Mouse (Mus musculus): ENCODE measurements around the gene Mfsd1.

Mfsd1 gene

DNA sequence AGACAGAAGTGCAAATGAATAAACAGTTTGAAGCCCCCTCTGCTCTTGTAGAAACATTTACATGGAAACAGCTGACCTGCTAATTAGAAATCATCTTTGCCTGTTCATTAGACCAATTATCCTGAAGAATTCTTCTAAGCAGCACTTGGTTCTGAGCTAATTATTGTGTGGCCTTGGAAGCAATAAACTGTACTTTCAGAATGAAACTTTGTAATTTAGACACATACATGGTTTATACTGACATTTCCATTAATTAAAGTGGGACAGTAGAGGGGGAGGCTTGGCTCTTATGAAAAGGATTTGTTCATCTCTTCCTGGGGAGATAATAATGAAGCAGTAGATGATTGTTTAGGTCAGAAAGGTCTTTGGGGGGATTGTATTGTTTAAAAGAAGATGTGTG is 35.7 kb downstream of the Mfsd1 start:
- no peak for DNase-seq (ENCODE audit: inconsistent age in 2 of 2, low spot score in 1 of 2)

DNA sequence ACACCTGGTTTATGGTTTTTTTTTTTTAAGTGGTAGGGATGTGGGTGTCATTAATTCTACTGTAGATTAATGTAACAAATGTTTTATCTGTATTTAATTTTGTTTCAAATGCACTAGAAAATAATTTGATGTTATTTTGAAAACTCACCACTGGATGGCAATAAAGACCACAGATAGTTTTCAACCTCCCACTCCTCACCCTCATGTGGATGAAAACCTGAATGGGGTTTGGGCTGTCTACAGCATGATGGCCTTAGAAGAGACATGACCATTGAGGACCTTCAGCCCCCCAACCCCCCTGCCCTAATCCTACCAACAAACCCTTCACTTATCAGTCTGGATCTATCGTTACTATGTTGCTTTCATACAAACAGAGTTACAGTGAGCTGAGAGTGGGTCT is 42.1 kb downstream of the Mfsd1 start:
- DNase-seq (ENCODE audit: inconsistent age in 2 of 2, low spot score in 1 of 2), result no peak

DNA sequence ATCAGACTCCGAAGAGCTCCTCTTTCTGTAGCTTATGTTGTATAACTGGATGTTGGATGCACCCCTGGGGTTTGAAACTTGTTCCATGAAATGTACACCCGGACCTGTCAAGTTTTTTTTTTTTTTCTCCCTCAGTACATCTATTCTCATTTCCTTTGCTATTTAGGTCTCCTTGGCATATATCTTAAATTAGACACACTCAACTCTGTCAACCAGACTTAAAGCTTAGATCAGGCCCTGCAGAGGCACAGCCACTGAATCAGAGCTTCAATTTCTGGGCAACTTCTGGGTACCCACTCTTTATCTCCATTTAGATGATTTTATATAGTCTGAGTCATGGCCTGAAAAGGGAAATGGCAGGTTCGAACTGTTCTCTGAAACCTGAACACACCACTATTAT is 60.6 kb downstream of the Mfsd1 start:
- DNase-seq (ENCODE audit: inconsistent age in 2 of 2, low spot score in 1 of 2), result no peak

- DNase-seq (ENCODE audit: inconsistent age in 2 of 2, low spot score in 1 of 2), result no peak
These were observed 63.3 kb downstream of the Mfsd1 start for GRCm38 (mm10) chr3:67645640-67646466.

All from adrenal gland, adult (tissue).